Mouse (Mus musculus): ENCODE data around the gene Tdrd5.

DNA sequence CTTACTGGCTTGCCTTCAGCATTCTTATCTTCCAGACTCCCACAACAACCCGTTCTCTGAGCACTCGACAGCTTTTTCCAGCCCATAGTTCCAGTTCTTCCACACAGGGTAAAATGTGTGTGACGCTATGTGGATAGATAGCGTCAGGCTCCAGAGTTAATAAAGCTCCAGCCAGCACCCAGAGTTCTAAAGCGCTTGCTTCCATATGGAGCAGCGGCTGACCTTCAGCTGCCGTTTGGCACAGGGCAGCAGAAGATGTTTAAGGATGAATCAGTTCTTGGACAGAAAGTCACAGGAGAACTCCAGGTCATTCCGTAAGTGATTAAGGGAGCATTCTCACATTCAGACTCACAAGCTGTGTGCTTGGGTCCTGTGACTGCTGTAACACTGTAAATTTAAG is 85.5 kb downstream of the Tdrd5 start:
- TF ChIP-seq CTCF (conservative IDR thresholded peaks at IDR 0.05; ENCODE audit: low read length) (no peak), POU5F1 (IDR thresholded peaks at IDR 0.05; ENCODE audit: borderline replicate concordance, low read length) (no peak), NANOG (IDR thresholded peaks at IDR 0.05; ENCODE audit: borderline replicate concordance, low read length) (no peak)

All from E14TG2a.4 (cell line).